Mouse (Mus musculus) A20 (cell line): Measurements from ENCODE around the gene Cep41.

ENCODE experiments used
- DNase-seq: peaks from one replicate; pipeline ENCODE4 v3.0.0-alpha.2; 2011; ENCODE audit warnings: low read depth, low spot score

Cep41 gene

GRCm38 (mm10) chr6:30628152-30628551 is 65.4 kb downstream of the Cep41 start:
- DNase-seq, result peak; percentile 26

- DNase-seq, result no peak
Observed at GRCm38 (mm10) chr6:30624763-30625162, 68.8 kb downstream of the Cep41 start.

GRCm38 (mm10) chr6:30621986-30622389 is 71.6 kb downstream of the Cep41 start:
- no peak for DNase-seq

GRCm38 (mm10) chr6:30620994-30621393 is 72.6 kb downstream of the Cep41 start:
- DNase-seq, result no peak

- DNase-seq, result no peak
Observed at GRCm38 (mm10) chr6:30620591-30620990, 73.0 kb downstream of the Cep41 start.

- DNase-seq, result no peak
Observed at GRCm38 (mm10) chr6:30619606-30620005, 73.9 kb downstream of the Cep41 start.

GRCm38 (mm10) chr6:30618735-30619134 is 74.8 kb downstream of the Cep41 start:
- DNase-seq, result no peak

GRCm38 (mm10) chr6:30617959-30618590 is 75.5 kb downstream of the Cep41 start:
- peak; percentile 5 for DNase-seq

GRCm38 (mm10) chr6:30617020-30617958 is 76.3 kb downstream of the Cep41 start:
- peak; percentile 34 for DNase-seq

GRCm38 (mm10) chr6:30616491-30616941 is 77.0 kb downstream of the Cep41 start:
- no peak for DNase-seq

GRCm38 (mm10) chr6:30615741-30616140 is 77.8 kb downstream of the Cep41 start:
- no peak for DNase-seq

GRCm38 (mm10) chr6:30614251-30614650 is 79.3 kb downstream of the Cep41 start:
- no peak for DNase-seq

- DNase-seq, result no peak
Observed at GRCm38 (mm10) chr6:30611212-30611611, 82.3 kb downstream of the Cep41 start.

- DNase-seq, result no peak
Observed at GRCm38 (mm10) chr6:30610710-30611109, 82.8 kb downstream of the Cep41 start, which contains the start of gene Cpa5. Cpa5 (plus strand) TSS chr6:30611010.

GRCm38 (mm10) chr6:30605672-30606071 is 87.9 kb downstream of the Cep41 start:
- no peak for DNase-seq

- DNase-seq, result no peak
Observed at GRCm38 (mm10) chr6:30605111-30605510, 88.4 kb downstream of the Cep41 start.

GRCm38 (mm10) chr6:30604342-30604867 is 89.1 kb downstream of the Cep41 start:
- DNase-seq, result no peak
